Mouse (Mus musculus): Measurements from ENCODE around the gene Tbcd. TPM values are rescaled to one million over a fixed set of nuclear protein-coding genes. Genes with fewer than 3 reads are reported as not detected.
"Not testable (repeated sequence)": the region's sequence is repeated elsewhere in the genome, so short reads cannot be mapped to it uniquely, and the experiment has no call there.

Gene Tbcd
- polyA plus RNA-seq, 1 experiment: 45.7 TPM

GRCm38 (mm10) chr11:121658151-121658550 lies 206.4 kb downstream of the Tbcd start:
- no peaks in the 10 kb centered on the region for H3K27me3 ChIP-seq (ENCODE audit: control insufficient read depth, insufficient read depth, low read length)
- 28% methylated on average over 1 of the region's 1 CpGs for WGBS

GRCm38 (mm10) chr11:121660604-121661003 lies 208.9 kb downstream of the Tbcd start:
- H3K36me3 ChIP-seq (ENCODE audit: control insufficient read depth, insufficient read depth, low read length); H3K4me3 ChIP-seq (ENCODE audit: low read depth, low read length); H3K27me3 ChIP-seq (ENCODE audit: control insufficient read depth, insufficient read depth, low read length); H3K27ac ChIP-seq (ENCODE audit: insufficient read depth, low read depth, low read length); H3K4me1 ChIP-seq (ENCODE audit: control insufficient read depth, insufficient read depth, insufficient read length, low read length): not testable (repeated sequence)
- 85% methylated on average over 2 of the region's 2 CpGs for WGBS

More at GRCm38 (mm10) chr11:121658151-121658550, 206.4 kb downstream of the Tbcd start:
- H3K27ac ChIP-seq (ENCODE audit: insufficient read depth, low read depth, low read length): no peak overlapping the region
- H3K36me3 ChIP-seq (ENCODE audit: control insufficient read depth, insufficient read depth, low read length): 0 out of 2 replicates have a peak, but pooled peaks cover 1% of the 10 kb centered on the region
- TF ChIP-seq POLR2A (IDR thresholded peaks at IDR 0.05; ENCODE audit: low read depth, low read length) (no peak), CTCF (IDR thresholded peaks at IDR 0.05; ENCODE audit: extremely low read depth, insufficient read length, insufficient replicate concordance, low read depth, low read length) (no peak)
- H3K4me1 ChIP-seq (ENCODE audit: control insufficient read depth, insufficient read depth, insufficient read length, low read length): peaks cover 4% of the 10 kb centered on the region; the same call in 1 of the 2 replicates
- no peak overlapping the region for H3K4me3 ChIP-seq (ENCODE audit: low read depth, low read length)

- no peaks in the 10 kb centered on the region; the same call in 1 of the 2 replicates for H3K36me3 ChIP-seq (ENCODE audit: control insufficient read depth, insufficient read depth, low read length)
- 35% methylated on average over 2 of the region's 2 CpGs for WGBS
- no peak for TF ChIP-seq POLR2A (IDR thresholded peaks at IDR 0.05; ENCODE audit: low read depth, low read length)
- TF ChIP-seq CTCF (IDR thresholded peaks at IDR 0.05; ENCODE audit: extremely low read depth, insufficient read length, insufficient replicate concordance, low read depth, low read length): no peak
- 0 out of 2 replicates have a peak overlapping the region, but pooled peaks have one; percentile 8 for H3K27ac ChIP-seq (ENCODE audit: insufficient read depth, low read depth, low read length)
- no peak overlapping the region for H3K4me3 ChIP-seq (ENCODE audit: low read depth, low read length)
- H3K27me3 ChIP-seq (ENCODE audit: control insufficient read depth, insufficient read depth, low read length): no peaks in the 10 kb centered on the region
- H3K4me1 ChIP-seq (ENCODE audit: control insufficient read depth, insufficient read depth, insufficient read length, low read length): peaks cover 4% of the 10 kb centered on the region; the same call in 1 of the 2 replicates
Measured at GRCm38 (mm10) chr11:121661116-121661515, 209.4 kb downstream of the Tbcd start.

Other genes starting within 250 kb of the Tbcd start
- 12.5 and 27.9 TPM in 2 replicates for gene Hexdc, start 247.5 kb upstream of the Tbcd start, polyA plus RNA-seq (2012; rRNA removed)
- gene Ogfod3, start 247.2 kb upstream of the Tbcd start, polyA plus RNA-seq (2012; rRNA removed): 8.6 and 13.1 TPM in 2 replicates
- gene Cybc1, start 222.6 kb upstream of the Tbcd start, polyA plus RNA-seq (2012; rRNA removed): 16.4 and 20.8 TPM in 2 replicates
- 15.3 and 23.9 TPM in 2 replicates for gene Narf, start 214.7 kb upstream of the Tbcd start, polyA plus RNA-seq (2012; rRNA removed)
- 22.4 and 23.6 TPM in 2 replicates for gene Foxk2, start 192.0 kb upstream of the Tbcd start, polyA plus RNA-seq (2012; rRNA removed)
- gene Wdr45b, start 97.5 kb upstream of the Tbcd start, polyA plus RNA-seq (2012; rRNA removed): 17.6 and 26.4 TPM in 2 replicates
- gene Rab40b, start 63.7 kb upstream of the Tbcd start, polyA plus RNA-seq (2012; rRNA removed): 0.51 and 1.1 TPM in 2 replicates
- gene Fn3krp, start 30.5 kb upstream of the Tbcd start, polyA plus RNA-seq (2012; rRNA removed): 1.3 and 1.9 TPM in 2 replicates
- gene Fn3k, start 17.0 kb upstream of the Tbcd start, polyA plus RNA-seq (2012; rRNA removed): 0.95 and 1.0 TPM in 2 replicates
- 0.67 TPM in 1 of 2 replicates, not detected in the other for gene Zfp750, start 67.4 kb downstream of the Tbcd start, polyA plus RNA-seq (2012; rRNA removed)
- gene B3gntl1, start 221.2 kb downstream of the Tbcd start, polyA plus RNA-seq (2012; rRNA removed): 2.1 and 4.4 TPM in 2 replicates
- 150 and 219 TPM in 2 replicates for gene Metrnl, start 249.6 kb downstream of the Tbcd start, polyA plus RNA-seq (2012; rRNA removed)